Comparison of ENCODE assay signal across 11 mouse cellular contexts in the genomic region with DNA sequence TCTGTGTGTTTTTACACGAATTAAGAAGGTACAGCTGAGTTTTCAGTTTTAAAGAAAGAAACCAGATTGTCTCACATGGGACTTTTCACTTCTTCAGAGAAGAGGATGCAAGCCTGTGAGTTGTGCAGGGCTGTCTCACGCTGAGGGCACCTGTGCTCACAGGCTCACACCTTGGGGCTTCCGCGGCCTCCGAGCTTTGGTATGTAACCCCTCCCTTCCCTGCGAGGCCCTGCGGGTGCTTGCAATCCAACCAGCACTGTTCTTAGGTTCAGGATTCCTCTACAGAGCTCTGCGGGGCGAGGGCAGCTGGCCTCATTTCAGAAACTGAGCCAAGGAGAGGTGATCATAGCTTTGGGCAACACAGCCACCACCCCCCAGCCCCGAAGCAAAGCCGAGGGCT. TPM values are rescaled to one million over a fixed set of nuclear protein-coding genes. Genes with fewer than 3 reads are reported as not detected.
DNase-seq lines count a peak whose midpoint lies in the region; ATAC-seq lines count a peak whose summit lies in the region.
"Had no signal": no experiment of that assay in that cellular context is flagged by ENCODE, and none has a peak within 500 bp of the region (broad histone marks: within the 10 kb centered on the region; RNA-seq: fewer than 3 reads in every experiment).

No protein-coding gene starts in this region.

- no peaks in the 10 kb centered on the region for H3K27me3 ChIP-seq in heart, embryonic 10.5 days (ENCODE audit: insufficient read depth, poor library complexity, severe bottlenecking)
- H3K27me3 ChIP-seq in midbrain, embryonic 16.5 days (ENCODE audit: control insufficient read depth, insufficient read depth, low read depth, low read length): no peaks in the 10 kb centered on the region
- H3K27me3 ChIP-seq in midbrain, embryonic 11.5 days (ENCODE audit: control insufficient read depth, insufficient read depth, low read length): no peaks in the 10 kb centered on the region
- no peaks in the 10 kb centered on the region for H3K27me3 ChIP-seq in limb, embryonic 15.5 days

- H3K4me2 ChIP-seq in midbrain, embryonic 16.5 days (ENCODE audit: low read length): no peak overlapping the region
- no peak overlapping the region for H3K4me2 ChIP-seq in midbrain, embryonic 11.5 days
- H3K4me2 ChIP-seq in limb, embryonic 15.5 days: 0 out of 2 replicates have a peak overlapping the region, but pooled peaks have one; percentile 10
- H3K4me2 ChIP-seq: hindbrain, embryonic 14.5 days had no signal

- WGBS in heart, embryonic 10.5 days: 29% methylated on average over 11 of the region's 11 CpGs
- WGBS in midbrain, embryonic 16.5 days: 39% methylated on average over 11 of the region's 11 CpGs
- WGBS in midbrain, embryonic 11.5 days: 41% methylated on average over 11 of the region's 11 CpGs
- WGBS in limb, embryonic 15.5 days: 20% methylated on average over 11 of the region's 11 CpGs

- no peak for DNase-seq in heart, embryonic 10.5 days (ENCODE audit: low spot score)
- DNase-seq in heart, adult 8-10 months (ENCODE audit: low spot score): no peak
- no peak for DNase-seq in midbrain, embryonic 11.5 days (ENCODE audit: low spot score, missing footprints)
- no peak for DNase-seq in layer of hippocampus, adult 9-11 months
- DNase-seq: liver had no signal

- H3K9me3 ChIP-seq in heart, embryonic 10.5 days: no peaks in the 10 kb centered on the region
- no peaks in the 10 kb centered on the region for H3K9me3 ChIP-seq in midbrain, embryonic 16.5 days (replicated peaks; ENCODE audit: control insufficient read depth, low read length, poor library complexity, severe bottlenecking)
- H3K9me3 ChIP-seq in midbrain, embryonic 11.5 days (ENCODE audit: control insufficient read depth, low read length): no peaks in the 10 kb centered on the region
- H3K9me3 ChIP-seq in limb, embryonic 15.5 days: no peaks in the 10 kb centered on the region

- H3K9ac ChIP-seq in midbrain, embryonic 16.5 days (ENCODE audit: low read depth, low read length): no peak overlapping the region
- no peak overlapping the region for H3K9ac ChIP-seq in midbrain, embryonic 11.5 days (ENCODE audit: low read length)
- H3K9ac ChIP-seq in limb, embryonic 15.5 days: no peak overlapping the region
- H3K9ac ChIP-seq: hindbrain, embryonic 14.5 days had no signal

- H3K36me3 ChIP-seq in heart, embryonic 10.5 days: no peaks in the 10 kb centered on the region
- no peaks in the 10 kb centered on the region for H3K36me3 ChIP-seq in midbrain, embryonic 16.5 days (ENCODE audit: control insufficient read depth, insufficient read depth, low read length)
- no peaks in the 10 kb centered on the region for H3K36me3 ChIP-seq in midbrain, embryonic 11.5 days (ENCODE audit: control insufficient read depth, insufficient read depth, low read length)
- H3K36me3 ChIP-seq in limb, embryonic 15.5 days: no peaks in the 10 kb centered on the region

- peak overlapping the region; percentile 67 for H3K27ac ChIP-seq in heart, embryonic 10.5 days
- no peak overlapping the region for H3K27ac ChIP-seq in midbrain, embryonic 16.5 days (ENCODE audit: low read length)
- H3K27ac ChIP-seq in midbrain, embryonic 11.5 days (ENCODE audit: low read depth, low read length): no peak overlapping the region
- H3K27ac ChIP-seq in limb, embryonic 15.5 days: no peak overlapping the region
- H3K27ac ChIP-seq: hindbrain, embryonic 14.5 days; layer of hippocampus, adult 2 months had no signal

- 0 out of 2 replicates have a peak overlapping the region, but pooled peaks have one; percentile 15 for H3K4me3 ChIP-seq in heart, embryonic 10.5 days
- H3K4me3 ChIP-seq in midbrain, embryonic 16.5 days (ENCODE audit: low read depth, low read length): no peak overlapping the region
- no peak overlapping the region for H3K4me3 ChIP-seq in midbrain, embryonic 11.5 days (ENCODE audit: low read depth, low read length)
- no peak overlapping the region for H3K4me3 ChIP-seq in limb, embryonic 15.5 days
- H3K4me3 ChIP-seq: layer of hippocampus, adult 2 months had no signal

- H3K4me1 ChIP-seq in heart, embryonic 10.5 days: peaks cover 33% of the 10 kb centered on the region
- H3K4me1 ChIP-seq in midbrain, embryonic 16.5 days (ENCODE audit: control insufficient read depth, insufficient read depth, low read length): peaks cover 22% of the 10 kb centered on the region
- H3K4me1 ChIP-seq in midbrain, embryonic 11.5 days (ENCODE audit: control insufficient read depth, insufficient read depth, low read length): peaks cover 7% of the 10 kb centered on the region; the same call in 1 of the 2 replicates
- H3K4me1 ChIP-seq in limb, embryonic 15.5 days: peaks cover 13% of the 10 kb centered on the region

- ATAC-seq in midbrain, embryonic 16.5 days: peak; percentile 41; the same call in 1 of the 2 replicates
- ATAC-seq in midbrain, embryonic 11.5 days (ENCODE audit: low FRiP score): no peak
- no peak for ATAC-seq in limb, embryonic 15.5 days (ENCODE audit: insufficient number of reproducible peaks, low FRiP score, low TSS enrichment, low read depth)
- ATAC-seq in erythroid progenitor cell, adult 5-6 weeks (replicated peaks; ENCODE audit: low FRiP score, poor library complexity, severe bottlenecking): no peak
- ATAC-seq in cerebellum, adult (ENCODE audit: insufficient number of reproducible peaks, low FRiP score, low TSS enrichment): no peak

RNA-seq across cellular contexts. Expression of a gene that starts 46.1 kb away (rescaled TPM):
- 22.2 and 29.3 TPM in 2 replicates for polyA plus RNA-seq in heart, embryonic 10.5 days (2016; fragmentation: Nextera tagmentation; extraction: Ambion mirVana)
- total RNA-seq in heart, adult 8-10 months (2022): under 1 TPM in 3 of 4 experiments, not detected in 1; 0.14 to 0.31 (median 0.26) TPM
- polyA plus RNA-seq in midbrain, embryonic 16.5 days (2015; fragmentation: Nextera tagmentation; extraction: Ambion mirVana): 67.6 and 81.3 TPM in 2 replicates
- 66.9 and 67.7 TPM in 2 replicates for polyA plus RNA-seq in midbrain, embryonic 11.5 days (2014; fragmentation: Nextera tagmentation; extraction: Ambion mirVana)
- polyA plus RNA-seq in limb, embryonic 15.5 days (2015; fragmentation: Nextera tagmentation; extraction: Ambion mirVana): 36.5 and 37.1 TPM in 2 replicates
- 9.2 and 15.5 TPM in 2 replicates for total RNA-seq in erythroid progenitor cell, adult 5-6 weeks (2015; ENCODE audit: low replicate concordance)
- total RNA-seq in erythroid progenitor cell, adult 5-6 weeks (2017; ENCODE audit: low replicate concordance): 4.6 and 14.1 TPM in 2 replicates
